Mouse (Mus musculus) ovary, postnatal 36 days (tissue): ENCODE measurements at regions not wholly inside any gene's neighbourhood (a gene's known extent, or its start where the extent isn't known, plus 50 kb on each side); places are given as distances from the start of the nearest gene placed in this dataset.
"Not testable (repeated sequence)": the region's sequence is repeated elsewhere in the genome, so short reads cannot be mapped to it uniquely, and the experiment has no call there.

ENCODE experiments used
- DNase-seq: peaks from one replicate; pipeline ENCODE4 v3.0.0; 2022; ENCODE audit warnings: low spot score, mixed read lengths

- DNase-seq: no peak
These were observed 56.5 kb downstream of the Gm8797 start for GRCm38 (mm10) chr3:5806947-5807575.

GRCm38 (mm10) chr3:5811071-5811590 lies 60.5 kb downstream of the Gm8797 start:
- DNase-seq: no peak

- DNase-seq: not testable (repeated sequence)
These were observed 69.6 kb downstream of the Gm8797 start for GRCm38 (mm10) chr3:5820243-5820642.

GRCm38 (mm10) chr3:5860237-5860636 lies 109.6 kb downstream of the Gm8797 start:
- DNase-seq: peak; percentile 100

- no peak for DNase-seq
These were observed 119.8 kb downstream of the Gm8797 start for GRCm38 (mm10) chr3:5870407-5870806.

GRCm38 (mm10) chr3:5879113-5879512 lies 128.5 kb downstream of the Gm8797 start:
- no peak for DNase-seq

GRCm38 (mm10) chr3:5917536-5917935 lies 166.9 kb downstream of the Gm8797 start:
- DNase-seq: no peak

GRCm38 (mm10) chr3:5950243-5950642 lies 199.6 kb downstream of the Gm8797 start:
- DNase-seq: not testable (repeated sequence)

GRCm38 (mm10) chr3:5989011-5989645 lies 238.5 kb downstream of the Gm8797 start:
- not testable (repeated sequence) for DNase-seq

GRCm38 (mm10) chr3:6004423-6004822 lies 253.8 kb downstream of the Gm8797 start:
- no peak for DNase-seq

- no peak for DNase-seq
These were observed 268.1 kb downstream of the Gm8797 start for GRCm38 (mm10) chr3:6018749-6019148.

- DNase-seq: not testable (repeated sequence)
These were observed 290.7 kb downstream of the Gm8797 start for GRCm38 (mm10) chr3:6041325-6041724.

- no peak for DNase-seq
These were observed 299.0 kb downstream of the Gm8797 start for GRCm38 (mm10) chr3:6049472-6050045.

- DNase-seq: no peak
These were observed 301.3 kb downstream of the Gm8797 start for GRCm38 (mm10) chr3:6051901-6052300.

- no peak for DNase-seq
These were observed 333.2 kb downstream of the Gm8797 start for GRCm38 (mm10) chr3:6083855-6084254.

- DNase-seq: no peak
These were observed 336.7 kb downstream of the Gm8797 start for GRCm38 (mm10) chr3:6087267-6087666.

- no peak for DNase-seq
These were observed 343.3 kb downstream of the Gm8797 start for GRCm38 (mm10) chr3:6093931-6094330.

- not testable (repeated sequence) for DNase-seq
These were observed 343.8 kb downstream of the Gm8797 start for GRCm38 (mm10) chr3:6094410-6094809.

GRCm38 (mm10) chr3:6100863-6101262 lies 350.3 kb downstream of the Gm8797 start:
- DNase-seq: peak; percentile 5

- no peak for DNase-seq
These were observed 352.3 kb downstream of the Gm8797 start for GRCm38 (mm10) chr3:6102866-6103265.

GRCm38 (mm10) chr3:6106659-6107058 lies 356.1 kb downstream of the Gm8797 start:
- no peak for DNase-seq

- no peak for DNase-seq
These were observed 357.0 kb downstream of the Gm8797 start for GRCm38 (mm10) chr3:6107377-6108155.
